Mouse (Mus musculus) mouse embryonic stem cell (cell line): ENCODE data around the gene Synrg.

Experiments used
- in situ Hi-C, 2 experiments: fragments of 300-500 bp; cut with MboI; formaldehyde crosslinking; loops; 1 replicate in 1 of 2; 3 replicates in 1 of 2; pipeline ENCODE4 v1.14.3; 2019 to 2020; ENCODE audit warnings: low sequenced_read_pairs in 2 of 2, low pct_unique_long_range_greater_than_20kb in 1 of 2, mixed read lengths in 1 of 2; ENCODE audit not compliant: unreplicated experiment in 1 of 2

Gene Synrg

DNA sequence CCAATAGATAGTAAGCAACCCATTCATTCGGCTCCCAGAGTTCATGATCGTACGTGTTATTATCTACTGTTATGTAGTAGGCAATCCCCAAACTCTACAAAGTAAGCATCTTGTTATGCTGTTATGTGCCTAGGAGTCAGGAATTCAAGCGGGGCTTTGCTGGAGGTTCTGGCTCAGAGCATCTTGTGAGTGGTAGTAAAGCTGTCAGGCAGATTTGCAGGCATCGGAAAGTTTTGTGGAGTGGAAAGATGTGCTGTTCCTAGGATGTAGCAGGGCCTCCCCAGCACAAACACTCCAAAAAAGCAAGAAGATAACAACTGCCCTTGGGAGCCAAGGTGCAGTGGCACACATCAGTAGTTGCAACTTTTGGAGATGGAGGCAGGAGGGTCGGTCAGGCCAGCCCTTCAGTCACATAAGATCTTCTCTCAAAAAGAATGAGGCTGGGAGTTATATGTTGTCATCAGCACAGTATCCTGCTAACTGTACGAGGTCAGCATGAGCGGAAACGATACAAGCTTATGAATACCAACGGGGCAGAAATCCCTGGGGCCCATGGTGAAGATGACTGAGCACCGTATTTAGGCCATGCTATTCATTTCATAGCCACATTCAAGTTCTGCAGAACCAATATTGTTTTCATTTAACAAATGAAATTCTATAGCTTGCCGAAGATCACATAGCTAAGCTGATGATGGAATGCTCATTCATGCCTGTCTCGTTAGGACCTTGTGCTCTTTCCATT lies 12.2 kb downstream of the Synrg start:
- in situ Hi-C loops = no loop called here

DNA sequence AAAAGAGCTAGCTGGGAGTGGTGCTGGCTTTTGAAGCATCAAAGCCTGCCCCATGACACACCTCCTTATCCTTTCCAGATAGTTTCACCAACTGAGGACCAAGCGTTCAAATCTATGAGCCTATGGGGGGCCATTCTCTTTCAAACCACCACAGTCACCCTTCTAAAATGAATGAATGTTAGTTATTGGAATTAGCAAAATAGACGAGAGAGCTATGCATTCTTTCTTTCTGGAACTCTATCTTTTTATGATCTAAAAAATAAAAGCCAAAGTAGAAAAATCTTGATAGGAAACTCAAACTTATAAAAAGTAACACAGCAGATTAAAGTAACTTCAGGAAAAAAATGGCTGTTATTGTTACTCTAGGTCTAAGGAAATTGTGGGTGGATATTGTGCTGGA lies 13.6 kb downstream of the Synrg start:
- in situ Hi-C loops = no loop called here

DNA sequence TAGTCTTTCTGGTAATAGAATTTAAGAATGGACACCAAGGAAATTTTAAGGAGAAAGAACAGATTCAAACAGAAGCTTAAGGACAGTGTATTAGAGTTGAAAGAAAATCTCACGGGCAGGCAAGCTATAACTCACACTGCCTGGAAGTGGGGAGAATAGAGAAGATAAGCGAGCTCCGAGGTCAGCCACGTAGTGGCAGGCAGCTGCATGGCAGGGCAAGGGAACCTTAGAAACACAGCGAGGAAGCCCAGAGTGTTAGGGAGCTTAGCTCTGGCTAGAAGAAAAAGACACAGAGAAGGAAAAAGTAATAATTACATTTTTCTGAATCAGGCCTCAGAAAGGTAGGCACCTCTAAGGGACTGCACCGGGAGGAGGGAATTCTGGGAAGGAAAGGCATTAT lies 15.8 kb downstream of the Synrg start:
- in situ Hi-C loops = no loop called here

DNA sequence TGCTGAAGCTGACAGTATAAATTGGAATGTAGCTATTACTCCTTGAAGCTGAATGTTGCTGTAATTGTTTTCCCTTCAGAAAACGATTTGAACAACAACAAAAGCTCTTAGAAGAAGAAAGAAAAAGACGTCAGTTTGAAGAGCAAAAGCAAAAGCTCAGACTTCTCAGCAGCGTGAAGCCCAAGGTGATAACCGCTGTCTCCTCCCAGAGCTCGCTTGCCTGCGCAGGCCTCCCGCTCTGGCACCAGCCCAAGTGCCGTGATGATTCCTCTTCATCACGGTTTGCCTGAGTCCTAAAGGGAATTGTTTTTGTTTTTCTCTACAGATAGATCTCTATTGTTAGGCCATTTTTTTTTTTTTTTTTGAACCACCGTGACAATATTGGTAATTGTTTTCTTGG lies 17.1 kb downstream of the Synrg start:
- in situ Hi-C loops = no loop called here

DNA sequence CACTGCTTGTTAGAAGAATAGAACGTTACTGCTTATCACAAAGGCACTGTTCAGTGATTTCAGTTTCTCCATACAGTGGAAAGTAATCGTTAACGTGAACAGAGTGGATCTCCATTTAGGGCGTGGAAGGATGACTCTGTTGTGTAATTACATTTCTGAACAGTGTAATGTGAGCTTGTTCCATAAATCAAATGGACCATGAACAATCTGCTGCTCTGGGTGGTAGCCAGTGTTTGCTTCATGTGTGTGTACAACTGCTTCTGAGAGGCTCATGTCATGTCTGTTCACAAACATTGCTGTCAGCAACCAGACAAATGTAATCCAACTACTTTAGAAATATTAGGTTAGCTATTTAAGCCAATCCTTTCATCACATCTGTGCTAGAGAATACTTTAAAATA lies 27.5 kb downstream of the Synrg start:
- in situ Hi-C loops = no loop called here

- in situ Hi-C loops = no loop called here
These were observed 29.2 kb downstream of the Synrg start for GRCm38 (mm10) chr11:83993428-83993827.

DNA sequence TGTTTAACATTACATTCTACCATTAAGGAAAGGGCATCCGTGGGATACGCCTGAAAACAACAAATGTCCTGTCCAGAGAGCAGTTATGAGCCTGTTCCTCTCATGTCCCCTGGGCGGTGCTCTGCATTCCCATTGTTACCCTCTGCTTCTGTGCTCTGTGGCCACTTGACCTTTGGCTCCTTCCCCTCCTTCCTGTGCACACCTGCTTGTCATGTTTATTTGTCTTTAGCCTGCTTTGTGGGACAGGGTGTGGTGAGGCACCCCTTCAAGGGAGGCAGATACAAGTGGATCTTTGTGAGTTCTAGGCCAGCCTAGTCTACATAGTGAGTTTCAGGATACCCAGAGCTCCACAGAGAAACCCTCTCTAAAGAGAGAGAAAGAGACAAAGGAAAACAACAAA lies 30.3 kb downstream of the Synrg start:
- in situ Hi-C loops = no loop called here

- in situ Hi-C loops = no loop called here
These were observed 31.3 kb downstream of the Synrg start for GRCm38 (mm10) chr11:83995535-83995950.

DNA sequence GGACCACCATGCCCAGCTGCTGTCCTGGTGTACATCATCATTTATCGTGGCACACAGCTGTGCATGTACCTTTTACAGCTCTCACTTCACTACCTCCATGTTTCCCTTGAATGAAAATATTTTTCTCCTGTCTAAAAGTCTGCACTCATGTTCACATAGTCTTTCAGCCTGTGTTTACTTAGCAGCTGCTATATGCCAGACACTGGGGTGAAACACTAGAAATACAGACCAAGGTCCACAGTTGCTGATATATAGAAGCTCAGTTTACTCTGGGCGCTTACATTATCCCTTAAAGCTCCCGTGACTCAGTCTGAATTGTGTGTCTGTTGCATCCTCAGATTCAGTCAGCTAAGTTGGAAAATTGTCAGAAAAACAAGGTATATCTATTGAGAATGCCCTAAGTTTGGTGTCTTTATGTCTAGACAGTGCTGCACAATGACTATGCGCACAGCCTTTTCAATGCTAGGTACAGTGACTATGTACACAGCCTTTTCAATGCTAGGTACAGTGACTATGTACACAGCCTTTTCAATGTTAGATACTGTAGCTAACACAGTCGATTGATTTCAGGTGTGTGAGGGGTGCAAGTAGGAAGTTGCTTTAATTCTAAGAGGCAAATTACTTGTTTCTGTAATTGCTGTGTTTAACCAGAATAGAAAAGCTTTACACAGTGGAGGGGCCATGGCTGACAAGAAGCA lies 33.1 kb downstream of the Synrg start:
- in situ Hi-C loops = no loop called here

GRCm38 (mm10) chr11:83998993-83999392 lies 34.8 kb downstream of the Synrg start:
- in situ Hi-C loops = no loop called here

DNA sequence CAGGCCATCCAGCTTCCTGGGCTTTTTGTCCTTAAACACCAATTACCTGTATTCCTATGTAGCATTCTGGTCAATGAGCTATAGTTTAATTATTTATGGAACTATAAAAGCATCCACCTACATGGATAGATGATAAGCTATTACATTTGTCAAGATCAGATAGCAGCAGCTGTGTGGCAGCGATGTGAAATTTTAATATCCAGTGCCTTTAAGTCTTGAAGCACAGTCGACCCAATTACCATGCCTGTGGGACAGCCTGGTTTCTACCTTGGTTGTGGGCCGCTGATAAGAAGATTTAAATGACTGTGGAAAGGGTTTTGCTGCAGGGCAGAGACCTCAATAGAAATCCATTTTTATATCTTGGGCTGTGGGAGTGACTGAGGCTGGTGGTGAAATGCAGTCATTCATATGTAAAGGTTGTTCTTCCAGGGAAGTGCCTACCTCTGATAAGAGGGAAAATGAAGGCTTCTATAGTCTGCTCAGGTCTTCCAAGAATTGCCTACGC lies 35.2 kb downstream of the Synrg start:
- in situ Hi-C loops = no loop called here

DNA sequence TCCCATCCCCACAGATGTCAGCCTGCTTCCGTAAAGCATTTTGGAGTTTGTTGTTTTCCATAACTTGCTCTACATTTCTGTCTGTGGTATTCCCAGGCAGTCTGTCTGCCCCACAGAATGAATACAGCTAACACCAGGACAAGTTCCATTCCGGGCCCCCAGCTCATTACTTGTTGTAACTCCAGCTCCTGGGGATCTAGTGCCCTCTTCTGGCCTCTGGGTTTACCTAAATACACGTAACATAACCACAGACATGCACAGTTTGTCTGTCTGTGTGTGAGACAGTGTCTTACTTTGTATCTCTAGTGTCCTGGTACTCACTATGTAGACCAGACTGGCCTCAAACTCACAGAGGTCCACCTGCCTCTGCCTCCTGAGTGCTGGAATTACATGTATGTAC lies 37.0 kb downstream of the Synrg start:
- in situ Hi-C loops = no loop called here

DNA sequence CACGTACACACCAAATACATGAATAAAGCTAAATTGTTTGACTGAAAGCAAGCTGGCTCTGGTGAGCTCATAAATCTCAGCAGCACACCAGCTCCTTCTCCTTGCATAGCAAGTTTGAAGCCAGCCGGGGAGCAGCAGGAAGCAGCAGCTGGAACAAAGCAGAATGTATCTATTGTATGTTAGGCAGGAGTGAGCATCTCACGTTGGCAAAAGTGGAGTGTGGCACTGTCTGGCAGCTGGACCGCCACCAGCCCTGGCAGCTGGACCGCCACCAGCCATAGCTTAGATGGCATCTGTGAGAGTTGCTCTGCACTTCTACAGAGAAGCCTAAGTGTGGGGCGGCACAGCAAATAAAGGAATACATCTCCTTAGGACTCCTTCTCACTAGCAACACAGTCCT lies 39.8 kb downstream of the Synrg start:
- in situ Hi-C loops = no loop called here

DNA sequence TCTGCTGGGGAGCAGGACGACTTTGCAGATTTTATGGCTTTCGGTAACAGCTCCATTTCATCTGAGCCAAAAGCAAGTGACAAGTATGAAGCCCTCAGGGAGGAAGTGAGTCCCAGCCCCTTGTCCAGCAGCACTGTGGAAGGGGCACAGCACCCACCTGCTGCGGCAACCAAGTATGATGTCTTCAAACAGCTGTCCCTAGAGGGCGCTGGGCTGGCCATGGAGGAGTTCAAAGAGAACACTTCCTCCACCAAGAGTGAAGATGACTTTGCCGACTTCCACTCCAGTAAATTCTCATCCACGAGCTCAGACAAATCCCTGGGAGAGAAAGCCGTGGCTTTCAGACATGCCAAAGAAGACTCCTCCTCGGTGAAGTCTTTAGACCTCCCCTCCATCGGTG lies 44.8 kb downstream of the Synrg start:
- in situ Hi-C loops = no loop called here

GRCm38 (mm10) chr11:84010411-84010810 lies 46.2 kb downstream of the Synrg start:
- in situ Hi-C loops = no loop called here

DNA sequence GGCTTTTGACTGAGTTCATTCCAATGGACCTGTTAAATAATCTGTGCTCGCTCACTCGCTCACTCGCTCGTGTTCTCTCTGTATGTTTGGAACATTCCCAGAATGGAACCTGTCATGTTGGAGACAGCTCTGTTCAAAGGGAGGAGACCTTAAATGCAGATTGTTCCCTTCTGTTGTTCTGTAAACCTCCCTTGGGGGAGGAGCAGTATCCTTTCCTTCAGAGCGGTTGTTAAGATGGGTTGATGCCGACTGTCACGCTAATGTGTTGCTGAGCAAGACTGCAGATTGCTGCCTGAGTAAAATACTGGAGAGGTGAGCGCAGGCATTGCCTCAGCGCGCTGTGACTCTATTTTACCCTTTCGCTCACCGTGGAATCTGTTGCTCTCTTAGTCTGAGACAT lies 46.8 kb downstream of the Synrg start:
- in situ Hi-C loops = no loop called here

DNA sequence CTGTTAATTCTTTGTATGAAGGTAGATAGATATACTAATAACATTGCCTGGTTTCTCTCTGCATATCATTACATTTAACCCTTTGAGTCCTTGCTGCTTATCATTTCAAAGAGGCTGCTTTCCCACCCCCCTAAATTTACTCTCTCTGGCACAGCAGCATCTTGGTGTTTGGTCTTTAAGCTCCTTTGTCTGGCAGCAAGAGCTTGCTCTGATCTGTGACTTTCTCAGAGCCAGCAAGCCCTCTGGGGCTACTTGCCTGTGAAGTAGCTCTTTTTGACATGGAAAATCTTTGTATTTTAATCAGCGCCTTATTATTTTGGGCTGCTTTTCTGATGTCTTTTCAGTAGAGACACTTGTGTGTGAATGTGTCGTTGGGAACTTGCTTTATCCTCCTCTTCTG lies 47.3 kb downstream of the Synrg start:
- in situ Hi-C loops = no loop called here

DNA sequence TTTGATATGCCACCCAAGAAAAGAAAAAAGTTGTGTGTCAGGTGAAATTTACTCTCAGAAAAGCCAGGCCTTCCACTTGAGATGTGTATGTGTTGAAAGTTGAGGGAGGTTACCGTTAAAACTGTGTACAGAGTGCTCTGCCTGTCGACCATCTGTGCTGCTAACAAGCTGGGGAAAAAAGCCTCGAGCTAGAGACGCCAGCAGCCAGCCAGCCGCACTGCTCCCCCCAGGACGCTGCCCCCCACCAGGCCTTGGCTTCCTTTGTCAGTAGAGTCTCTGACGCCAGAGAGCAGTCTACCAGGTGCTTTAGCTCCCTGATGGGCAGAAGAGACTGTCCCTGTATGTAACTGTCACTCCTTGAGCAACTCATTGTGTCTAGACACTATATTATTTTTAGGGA lies 48.9 kb downstream of the Synrg start:
- in situ Hi-C loops = no loop called here

- in situ Hi-C loops = no loop called here
These were observed 52.0 kb downstream of the Synrg start for GRCm38 (mm10) chr11:84016147-84016809.
